Mouse (Mus musculus): ENCODE results near the gene Cdyl.

Cdyl gene

GRCm38 (mm10) chr13:35689560-35689959 lies 29.9 kb downstream of the Cdyl start:
- DNase-seq (ENCODE audit: low spot score) = no peak

GRCm38 (mm10) chr13:35717658-35718057 lies 58.0 kb downstream of the Cdyl start:
- DNase-seq (ENCODE audit: low spot score) = no peak

GRCm38 (mm10) chr13:35719581-35719980 lies 59.9 kb downstream of the Cdyl start:
- no peak for DNase-seq (ENCODE audit: low spot score)

GRCm38 (mm10) chr13:35723073-35723472 lies 63.4 kb downstream of the Cdyl start:
- DNase-seq (ENCODE audit: low spot score) = no peak

GRCm38 (mm10) chr13:35726025-35726424 lies 66.4 kb downstream of the Cdyl start:
- no peak for DNase-seq (ENCODE audit: low spot score)

GRCm38 (mm10) chr13:35732131-35732530 lies 72.5 kb downstream of the Cdyl start:
- DNase-seq (ENCODE audit: low spot score) = no peak

- DNase-seq (ENCODE audit: low spot score) = no peak
These were observed 73.4 kb downstream of the Cdyl start for GRCm38 (mm10) chr13:35732891-35733596.

GRCm38 (mm10) chr13:35737565-35737964 lies 77.9 kb downstream of the Cdyl start:
- DNase-seq (ENCODE audit: low spot score) = no peak

GRCm38 (mm10) chr13:35738210-35738609 lies 78.6 kb downstream of the Cdyl start:
- DNase-seq (ENCODE audit: low spot score) = no peak

GRCm38 (mm10) chr13:35739473-35739872 lies 79.8 kb downstream of the Cdyl start:
- no peak for DNase-seq (ENCODE audit: low spot score)

- DNase-seq (ENCODE audit: low spot score) = peak; percentile 79
These were observed 80.8 kb downstream of the Cdyl start for GRCm38 (mm10) chr13:35740301-35741039.

GRCm38 (mm10) chr13:35741040-35741619 lies 81.5 kb downstream of the Cdyl start:
- DNase-seq (ENCODE audit: low spot score) = peak; percentile 88

- DNase-seq (ENCODE audit: low spot score) = peak; percentile 38
These were observed 82.2 kb downstream of the Cdyl start for GRCm38 (mm10) chr13:35741620-35742421.

- DNase-seq (ENCODE audit: low spot score) = no peak
These were observed 83.1 kb downstream of the Cdyl start for GRCm38 (mm10) chr13:35742696-35743095.

- no peak for DNase-seq (ENCODE audit: low spot score)
These were observed 83.6 kb downstream of the Cdyl start for GRCm38 (mm10) chr13:35743196-35743595.

GRCm38 (mm10) chr13:35749194-35749593 lies 89.6 kb downstream of the Cdyl start:
- DNase-seq (ENCODE audit: low spot score) = no peak

- no peak for DNase-seq (ENCODE audit: low spot score)
These were observed 90.0 kb downstream of the Cdyl start for GRCm38 (mm10) chr13:35749680-35750079.

GRCm38 (mm10) chr13:35752046-35752445 lies 92.4 kb downstream of the Cdyl start:
- DNase-seq (ENCODE audit: low spot score) = no peak

- DNase-seq (ENCODE audit: low spot score) = no peak
These were observed 95.4 kb downstream of the Cdyl start for GRCm38 (mm10) chr13:35755002-35755401.

- DNase-seq (ENCODE audit: low spot score) = no peak
These were observed 96.1 kb downstream of the Cdyl start for GRCm38 (mm10) chr13:35755655-35756283.

- DNase-seq (ENCODE audit: low spot score) = no peak
These were observed 97.0 kb downstream of the Cdyl start for GRCm38 (mm10) chr13:35756393-35757338.

Data from spleen, adult 12 weeks (tissue).